Mouse (Mus musculus) mouse trophoblast stem cell (cell line): ENCODE results near the gene Trappc1.
"Not testable (repeated sequence)": the region's sequence is repeated elsewhere in the genome, so short reads cannot be mapped to it uniquely, and the experiment has no call there.

Experiments used
- in situ Hi-C, 2 experiments: fragments of 300-500 bp; cut with MseI, MboI; formaldehyde crosslinking; loops; 2 replicates in 1 of 2; 3 replicates in 1 of 2; pipeline ENCODE4 v1.15.1; 2025

Trappc1 gene

GRCm38 (mm10) chr11:69323667-69324111 lies at the start of gene Trappc1, which contains the start of gene Cntrob:
Gene Trappc1 (plus strand): TSS chr11:69323980.
Gene Cntrob (minus strand): TSS chr11:69323775.
- in situ Hi-C loops: no loop called here

DNA sequence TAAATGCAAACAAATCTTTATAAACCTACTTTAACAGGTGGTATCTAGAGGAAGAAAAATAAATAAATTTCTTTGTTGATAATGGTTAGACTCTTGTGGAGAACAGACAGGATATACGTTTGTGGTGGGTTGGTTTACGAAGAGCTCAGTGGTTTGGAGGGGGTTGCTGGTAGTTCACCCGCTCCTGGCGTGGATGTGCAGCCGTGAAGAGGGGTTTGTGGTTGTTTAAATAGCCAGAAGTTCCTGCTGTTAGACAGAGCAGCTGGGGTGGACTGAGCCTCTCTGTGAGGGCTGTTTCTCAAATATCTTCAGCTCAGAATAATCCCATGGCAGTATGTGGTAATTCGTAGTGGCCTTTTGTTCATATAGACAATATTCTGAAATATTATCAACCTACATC lies 48.1 kb upstream of the Trappc1 start:
- in situ Hi-C loops: no loop called here

GRCm38 (mm10) chr11:69276081-69276480 lies 47.7 kb upstream of the Trappc1 start:
- in situ Hi-C loops: no loop called here

- in situ Hi-C loops: no loop called here
These were observed 46.5 kb upstream of the Trappc1 start for GRCm38 (mm10) chr11:69277267-69277666.

DNA sequence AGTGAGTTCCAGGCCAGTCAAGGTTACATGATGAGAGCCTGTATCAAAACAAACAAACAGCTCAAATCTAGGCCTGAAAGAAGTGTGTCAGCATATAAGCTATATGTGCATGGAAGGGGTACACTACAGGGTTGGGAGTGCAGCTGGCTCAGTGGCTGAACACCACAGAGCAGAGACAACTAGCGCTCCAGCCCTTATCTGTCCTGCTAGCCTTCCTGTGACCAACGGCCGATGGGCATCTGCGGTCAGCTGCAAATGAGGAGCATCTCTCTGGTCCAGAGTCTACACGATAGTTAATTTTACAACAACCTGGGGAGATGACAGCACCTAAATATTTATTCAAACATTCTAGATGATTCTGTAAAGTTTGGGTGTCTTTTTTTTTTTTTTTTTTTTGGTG lies 32.7 kb upstream of the Trappc1 start:
- in situ Hi-C loops: no loop called here

DNA sequence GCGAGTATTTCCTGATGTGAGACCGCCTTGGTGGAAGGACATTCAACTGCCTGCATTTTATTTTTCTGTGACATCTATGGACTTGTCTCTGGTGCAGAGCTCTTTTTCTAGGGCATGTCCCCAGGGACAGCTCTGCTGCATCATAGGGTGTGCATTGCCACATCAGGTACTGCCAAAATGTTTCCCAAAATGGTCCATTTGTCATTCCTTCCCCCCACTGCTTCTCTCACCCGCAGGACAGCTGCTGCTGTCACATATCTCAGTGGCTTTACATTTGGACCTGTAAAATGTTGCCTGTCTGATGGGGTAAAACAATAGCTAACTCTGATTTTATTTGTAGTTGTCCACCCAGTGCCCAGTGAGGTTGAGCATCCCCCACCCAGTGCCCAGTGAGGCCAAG lies 28.5 kb upstream of the Trappc1 start:
- in situ Hi-C loops: no loop called here

DNA sequence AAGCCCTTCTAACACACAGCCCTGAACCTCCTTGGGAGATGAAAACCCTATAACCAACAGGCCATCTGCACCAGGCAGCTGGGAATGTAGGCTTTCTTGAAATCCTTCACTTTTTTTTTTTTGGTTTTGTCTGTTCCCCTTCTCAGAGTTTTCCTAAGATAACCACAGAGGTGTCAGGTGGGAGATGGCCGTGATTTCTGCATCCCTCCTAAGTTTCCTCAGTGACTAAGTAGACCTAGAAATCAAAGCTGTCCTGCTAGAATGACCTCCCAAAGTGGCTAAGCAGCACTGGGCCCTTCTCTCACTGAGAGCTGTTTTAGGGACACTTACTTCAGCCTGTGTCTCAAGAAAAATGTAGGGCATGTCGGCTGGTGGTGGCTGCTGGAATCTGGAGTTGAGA lies 26.0 kb upstream of the Trappc1 start:
- in situ Hi-C loops: no loop called here

- in situ Hi-C loops: no loop called here
These were observed 25.5 kb upstream of the Trappc1 start for GRCm38 (mm10) chr11:69298231-69298630.

DNA sequence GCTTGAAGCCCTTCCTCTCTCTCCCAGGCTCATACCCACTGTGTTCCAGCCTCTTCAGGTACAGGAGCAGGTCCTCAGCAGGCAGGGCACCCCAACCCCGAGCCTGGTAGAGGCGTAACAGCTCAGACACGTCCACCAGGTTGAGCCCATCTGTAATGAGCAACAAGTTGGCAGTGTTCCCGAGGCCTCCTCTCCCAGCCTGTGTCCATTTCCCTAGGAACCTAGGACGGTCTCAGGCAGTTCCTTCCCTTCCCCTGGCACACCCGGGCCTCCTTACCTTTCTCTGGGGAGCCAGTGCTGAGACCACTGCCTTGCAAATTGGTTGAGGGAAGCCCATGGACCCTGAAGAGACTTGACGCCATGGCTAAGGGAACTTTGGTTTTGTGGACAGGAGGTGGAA lies 21.0 kb upstream of the Trappc1 start:
- in situ Hi-C loops: no loop called here

DNA sequence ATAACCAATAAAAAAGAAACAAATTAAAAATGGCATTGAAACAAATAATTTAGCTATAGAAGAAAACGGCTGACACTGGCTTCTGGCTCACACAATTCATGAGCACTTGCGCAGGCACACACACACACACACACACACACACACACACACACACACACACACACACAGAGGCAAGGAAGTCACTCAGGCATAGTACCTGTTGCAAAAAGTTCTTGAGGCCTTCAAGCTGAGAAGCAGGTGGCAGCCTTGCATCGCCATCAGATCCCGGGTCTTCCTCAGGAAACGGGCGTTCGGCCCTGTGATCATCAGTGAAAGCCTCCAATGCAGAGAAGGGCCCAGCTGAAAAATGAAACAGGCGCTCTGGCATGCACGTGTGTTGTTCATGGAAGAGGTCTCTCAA lies 18.5 kb upstream of the Trappc1 start:
- in situ Hi-C loops: no loop called here

DNA sequence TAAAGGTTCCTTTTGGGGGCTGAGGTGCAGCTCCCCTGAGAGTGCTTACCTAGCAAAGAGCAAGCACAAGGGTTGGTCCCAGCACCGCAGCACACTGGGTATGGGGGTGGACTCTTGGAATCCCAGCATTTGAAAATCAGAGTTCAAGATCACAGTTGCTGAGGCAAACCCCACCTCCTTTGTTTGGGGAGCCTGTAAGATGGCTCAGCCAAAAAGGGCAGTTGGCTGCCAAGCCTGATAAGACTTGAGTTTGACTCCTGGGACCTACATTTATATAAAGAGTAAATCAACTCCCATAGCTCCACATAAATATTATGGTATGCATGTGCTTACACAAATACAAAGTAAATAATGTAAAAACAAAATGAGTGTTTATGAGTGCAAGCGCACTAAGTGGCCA lies 17.7 kb upstream of the Trappc1 start:
- in situ Hi-C loops: no loop called here

DNA sequence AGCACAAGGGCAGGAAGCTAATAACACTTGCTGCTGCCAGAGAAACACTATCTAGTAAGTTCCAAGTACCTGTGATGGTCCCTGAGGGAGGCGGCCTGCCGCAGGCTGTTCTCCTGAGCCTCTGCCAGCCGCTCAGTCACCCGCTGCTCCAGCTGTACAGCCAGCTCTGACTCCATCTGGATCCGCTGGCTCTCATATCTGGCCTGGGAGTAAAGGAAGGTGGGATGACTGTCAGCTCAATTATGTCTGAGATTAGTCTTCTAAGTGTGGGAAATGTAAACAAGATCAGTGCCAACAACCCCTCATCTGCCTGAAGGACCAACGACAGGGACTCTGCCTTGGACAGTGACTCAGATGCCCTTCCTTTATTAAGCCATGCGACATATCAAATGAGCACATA lies 12.5 kb upstream of the Trappc1 start:
- in situ Hi-C loops: no loop called here

DNA sequence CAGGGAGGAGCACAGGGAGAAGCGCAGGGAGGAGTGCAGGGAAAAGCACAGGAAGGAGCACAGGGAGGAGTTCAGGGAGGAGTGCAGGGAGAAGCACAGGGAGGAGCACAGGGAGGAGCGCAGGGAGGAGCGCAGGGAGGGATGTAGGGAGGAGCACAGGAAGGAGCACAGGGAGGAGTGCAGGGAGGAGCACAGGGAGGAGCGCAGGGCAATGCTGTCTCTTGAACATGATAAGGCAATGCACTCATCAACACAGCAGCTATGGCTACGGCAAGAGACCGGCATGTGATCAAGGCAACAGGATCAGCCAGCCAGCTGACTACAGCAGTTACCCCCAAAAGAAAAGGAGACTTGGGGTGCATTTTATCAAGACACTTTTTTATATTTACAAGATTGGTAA lies 7.4 kb upstream of the Trappc1 start:
- in situ Hi-C loops: no loop called here

DNA sequence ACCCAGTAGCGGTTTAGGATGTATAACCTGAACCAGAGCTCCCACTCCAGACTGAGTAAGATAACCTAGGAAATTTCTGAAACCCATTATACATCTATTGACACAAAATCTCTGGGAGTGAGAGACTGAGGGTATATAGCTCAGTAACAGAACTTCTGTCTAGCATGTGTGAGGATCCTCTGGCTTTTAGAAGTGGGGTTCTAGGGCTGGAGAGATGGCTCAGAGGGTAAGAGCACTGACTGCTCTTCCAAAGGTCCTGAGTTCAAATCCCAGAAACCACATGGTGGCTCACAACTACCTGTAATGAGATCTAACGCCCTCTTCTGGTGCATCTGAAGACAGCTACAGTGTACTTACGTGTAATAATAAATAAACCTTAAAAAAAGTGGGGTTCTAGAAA lies 5.8 kb upstream of the Trappc1 start:
- in situ Hi-C loops: not testable (repeated sequence)

- in situ Hi-C loops: no loop called here
These were observed 2.2 kb upstream of the Trappc1 start for GRCm38 (mm10) chr11:69321580-69321979.

GRCm38 (mm10) chr11:69322010-69322409 lies 1.8 kb upstream of the Trappc1 start:
- in situ Hi-C loops: no loop called here

GRCm38 (mm10) chr11:69322693-69323471 lies 898 bp upstream of the Trappc1 start:
- in situ Hi-C loops: no loop called here

DNA sequence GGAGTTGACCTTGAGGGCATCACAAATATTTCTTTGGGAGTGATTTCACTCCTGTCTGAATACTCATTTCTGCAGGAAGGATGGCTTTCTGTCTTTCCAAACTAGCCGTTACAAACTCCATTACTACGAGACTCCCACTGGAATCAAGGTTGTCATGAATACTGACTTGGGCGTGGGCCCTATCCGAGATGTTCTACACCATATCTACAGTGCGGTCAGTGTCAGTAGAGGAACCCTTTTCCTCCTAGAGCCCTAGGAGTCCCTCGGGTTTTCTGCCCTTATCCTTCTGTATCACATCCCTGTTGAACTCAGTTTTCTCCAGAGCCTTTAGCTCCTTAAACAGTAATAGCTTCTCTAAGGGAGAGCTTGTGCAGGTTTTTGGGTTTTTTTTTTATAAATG lies 969 bp downstream of the Trappc1 start:
- in situ Hi-C loops: no loop called here

DNA sequence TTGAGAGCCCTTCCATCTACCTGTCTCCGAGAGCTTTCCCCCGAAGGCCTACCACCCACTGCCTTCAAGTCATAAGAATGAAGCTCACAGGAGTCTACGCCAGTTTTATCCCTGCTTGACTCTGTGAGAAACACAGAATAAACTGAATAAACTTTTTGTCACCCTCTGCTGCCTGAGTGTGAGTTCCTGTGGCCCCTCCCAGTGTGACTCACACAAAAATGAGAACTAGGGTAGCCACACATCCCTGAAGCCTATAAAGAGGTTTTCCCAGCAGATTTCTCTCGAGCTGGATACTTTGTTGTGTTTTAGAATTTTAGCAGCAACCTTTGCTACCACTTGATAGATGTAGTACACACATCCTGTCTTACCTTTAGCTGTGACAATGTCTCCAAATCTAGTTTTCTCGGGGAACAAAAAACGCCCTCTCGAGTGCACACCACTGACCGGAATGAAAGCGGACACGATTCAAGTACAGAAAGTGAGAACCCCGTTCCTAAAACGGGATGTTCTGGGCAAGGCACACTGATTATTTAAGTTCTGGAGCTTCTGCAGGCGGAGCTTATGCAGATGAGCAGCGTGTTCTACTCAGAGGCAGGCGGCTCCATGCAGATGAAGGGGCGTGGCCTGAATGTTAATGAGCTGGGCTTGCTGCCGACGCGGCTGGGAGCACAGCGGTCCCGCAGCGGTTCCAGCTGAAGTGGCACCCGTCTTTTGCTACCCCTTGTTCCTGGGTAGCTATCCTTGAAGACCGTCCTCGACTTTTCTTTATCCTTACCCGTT lies 2.0 kb downstream of the Trappc1 start, which contains the start of gene Kcnab3:
TSS of gene Kcnab3 (plus strand) at position 631 of the 780 bp plus-strand sequence.
- in situ Hi-C loops: no loop called here

DNA sequence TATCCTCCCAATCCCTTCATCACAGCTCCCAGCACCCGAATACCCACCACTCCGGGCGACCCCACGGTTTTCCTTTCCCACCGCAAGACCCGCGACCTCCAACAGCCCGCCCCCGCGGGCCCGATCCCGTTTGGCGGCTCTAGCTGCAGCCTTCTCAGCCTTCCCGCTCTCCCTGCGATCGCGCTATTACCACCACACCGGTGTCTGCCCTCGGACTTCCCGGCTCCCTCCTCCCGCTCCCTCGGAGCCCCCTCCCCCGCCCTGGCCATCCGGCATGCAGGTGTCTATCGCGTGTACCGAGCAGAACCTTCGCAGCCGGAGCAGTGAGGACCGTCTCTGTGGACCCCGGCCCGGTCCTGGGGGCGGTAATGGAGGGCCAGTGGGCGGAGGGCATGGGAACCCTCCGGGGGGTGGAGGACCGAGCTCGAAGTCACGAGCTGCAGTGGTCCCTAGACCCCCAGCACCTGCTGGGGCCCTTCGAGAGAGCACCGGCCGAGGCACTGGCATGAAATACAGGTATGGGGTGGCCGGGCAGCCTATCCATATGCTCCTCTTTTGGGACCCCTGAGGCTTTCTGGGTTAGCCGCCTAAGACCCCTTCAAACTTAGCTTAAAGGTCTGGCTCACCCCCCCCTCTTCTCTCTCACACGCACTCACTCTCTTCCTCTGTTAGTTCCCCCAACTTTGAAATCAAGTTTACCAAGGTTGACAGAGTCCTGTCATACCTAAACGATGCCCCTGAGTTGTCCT lies 2.8 kb downstream of the Trappc1 start:
- in situ Hi-C loops: no loop called here

DNA sequence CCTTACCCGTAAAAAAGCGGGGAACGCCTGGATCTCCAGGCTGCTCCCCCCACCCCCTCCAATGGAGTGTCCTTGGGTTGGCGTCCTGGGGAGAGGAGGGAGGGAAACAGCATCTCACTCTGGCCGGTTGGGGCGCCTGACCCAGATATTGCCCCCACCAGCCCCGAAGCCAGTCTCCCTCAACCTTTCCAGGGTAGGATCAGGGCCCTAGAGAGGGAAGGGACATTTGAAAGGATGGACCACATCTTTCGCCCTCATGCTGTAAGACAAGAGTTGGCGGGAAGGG lies 3.3 kb downstream of the Trappc1 start:
- in situ Hi-C loops: no loop called here

GRCm38 (mm10) chr11:69327648-69328047 lies 3.9 kb downstream of the Trappc1 start:
- in situ Hi-C loops: no loop called here
